ENCODE assay signal across 9 mouse cellular contexts in the genomic region with DNA sequence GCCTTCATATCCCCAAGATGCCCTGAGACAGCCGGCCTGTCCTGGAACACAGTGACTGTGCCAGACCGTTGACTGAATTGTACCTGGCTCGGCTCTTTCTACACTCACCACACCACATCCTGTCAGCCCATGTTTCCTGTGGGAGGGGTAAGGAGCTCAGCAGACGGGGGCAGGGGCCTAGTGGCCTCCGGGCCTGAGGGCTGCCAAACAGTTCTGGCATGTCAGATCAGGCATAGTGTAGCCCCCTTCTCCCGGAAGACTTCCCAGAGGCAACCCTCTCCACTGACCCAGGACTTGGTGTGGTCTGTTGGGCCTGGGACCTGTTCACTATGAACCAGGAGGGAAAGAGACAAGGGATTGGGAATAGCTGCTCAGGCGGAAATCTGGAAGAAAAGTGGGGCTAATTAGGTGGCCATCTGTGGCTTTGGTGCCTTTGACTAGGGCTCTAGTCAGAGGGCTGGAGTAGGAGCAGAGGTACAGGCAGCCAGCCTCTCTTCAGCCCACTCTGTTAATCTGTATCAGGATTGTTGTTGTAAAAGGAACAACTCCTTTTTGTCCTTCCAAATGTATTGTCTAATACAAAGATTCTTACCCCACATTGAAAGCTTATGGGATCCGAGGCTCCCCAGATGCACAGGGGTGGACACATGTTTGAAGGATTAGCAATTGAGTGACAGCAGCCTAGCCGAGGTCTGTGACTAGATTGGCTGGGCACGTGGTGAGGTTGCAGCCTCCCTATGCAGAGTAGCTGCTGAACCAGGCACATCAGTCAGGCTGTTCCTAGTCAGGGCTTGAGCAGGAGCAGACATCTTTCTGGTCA. TPM values are rescaled to one million over a fixed set of nuclear protein-coding genes. Genes with fewer than 3 reads are reported as not detected.
DNase-seq lines count a peak whose midpoint lies in the region; ATAC-seq and TF ChIP-seq lines count a peak whose summit lies in the region.
"Had no signal": no experiment of that assay in that cellular context is flagged by ENCODE, and none has a peak within 500 bp of the region (broad histone marks: within the 10 kb centered on the region; RNA-seq: fewer than 3 reads in every experiment).

No protein-coding gene starts in this region.

- intact Hi-C loops in left cerebral cortex, postnatal 14 days (cut with DNase I) = no loop called here

- no peak overlapping the region for H3K4me2 ChIP-seq in lung, postnatal 0 days (replicated peaks; ENCODE audit: low read depth, low read length)
- H3K4me2 ChIP-seq in embryonic facial prominence, embryonic 14.5 days (ENCODE audit: low read depth, low read length) = no peak overlapping the region

- peak; percentile 7 to 27 for DNase-seq in lung, adult 18-20 months
- no peak for DNase-seq in lung, postnatal 0 days (ENCODE audit: low spot score)
- DNase-seq in embryonic facial prominence, embryonic 14.5 days (ENCODE audit: low spot score) = no peak
- DNase-seq in thymus, adult 2 months = peak; percentile 85
- no peak for DNase-seq in left cerebral cortex, postnatal 14 days (ENCODE audit: low spot score in 2 of 2)
- no peak for DNase-seq in left cerebral cortex, adult 9 months (ENCODE audit: low spot score in 2 of 2)
- no peak for DNase-seq in kidney, postnatal 14 days

- no peak overlapping the region for H3K4me3 ChIP-seq in lung, postnatal 0 days (ENCODE audit: low read depth, low read length)
- H3K4me3 ChIP-seq in embryonic facial prominence, embryonic 14.5 days (ENCODE audit: low read depth, low read length) = no peak overlapping the region
- H3K4me3 ChIP-seq in thymus, adult 2 months (ENCODE audit: control insufficient read depth, insufficient read depth, low read length) = peak overlapping the region; percentile 43

- TF ChIP-seq EP300 in lung, postnatal 0 days (IDR thresholded peaks at IDR 0.05) = no peak

- no peak for ATAC-seq in lung, postnatal 0 days
- ATAC-seq in embryonic facial prominence, embryonic 14.5 days (ENCODE audit: low read depth) = peak; percentile 32; the same call in 1 of the 2 replicates
- ATAC-seq in megakaryocyte progenitor cell, adult 5-6 weeks (replicated peaks; ENCODE audit: poor library complexity) = peak; percentile 72

- no peak overlapping the region for H3K27ac ChIP-seq in lung, postnatal 0 days (ENCODE audit: low read length)
- H3K27ac ChIP-seq in embryonic facial prominence, embryonic 14.5 days (replicated peaks; ENCODE audit: low read depth, low read length) = no peak overlapping the region
- peak overlapping the region; percentile 88 for H3K27ac ChIP-seq in thymus, adult 2 months (ENCODE audit: control insufficient read depth, insufficient read depth, low read length)

- no peak for TF ChIP-seq CTCF in lung, postnatal 0 days (IDR thresholded peaks at IDR 0.05)
- 0 out of 2 replicates have a peak, but pooled peaks have one; percentile 36 for TF ChIP-seq CTCF in thymus, adult 2 months (IDR thresholded peaks at IDR 0.05; ENCODE audit: borderline replicate concordance, control insufficient read depth, extremely low read depth, insufficient read depth, low read length, poor library complexity)

- no peaks in the 10 kb centered on the region for H3K27me3 ChIP-seq in lung, postnatal 0 days (replicated peaks; ENCODE audit: insufficient read depth, low read length)
- H3K27me3 ChIP-seq in embryonic facial prominence, embryonic 14.5 days (replicated peaks; ENCODE audit: control insufficient read depth, insufficient read depth, low read length) = no peaks in the 10 kb centered on the region
- H3K27me3 ChIP-seq in thymus, adult 2 months (ENCODE audit: control insufficient read depth, insufficient read depth, low read length) = no peaks in the 10 kb centered on the region

- no peaks in the 10 kb centered on the region for H3K9me3 ChIP-seq in lung, postnatal 0 days (ENCODE audit: low read length)
- no peaks in the 10 kb centered on the region for H3K9me3 ChIP-seq in embryonic facial prominence, embryonic 14.5 days (ENCODE audit: control insufficient read depth, low read length)

- H3K9ac ChIP-seq in lung, postnatal 0 days (replicated peaks; ENCODE audit: low read depth) = no peak overlapping the region
- H3K9ac ChIP-seq in embryonic facial prominence, embryonic 14.5 days (ENCODE audit: low read depth, low read length) = no peak overlapping the region

- TF ChIP-seq POLR2A in thymus, adult 2 months (IDR thresholded peaks at IDR 0.05; ENCODE audit: control insufficient read depth, extremely low read depth, insufficient read depth, low read length, poor library complexity) = peak; percentile 84

- no peaks in the 10 kb centered on the region for H3K36me3 ChIP-seq in lung, postnatal 0 days (ENCODE audit: insufficient read depth, low read length)
- no peaks in the 10 kb centered on the region for H3K36me3 ChIP-seq in embryonic facial prominence, embryonic 14.5 days (ENCODE audit: control insufficient read depth, insufficient read depth, low read length)
- H3K36me3 ChIP-seq in thymus, adult 2 months (ENCODE audit: control insufficient read depth, insufficient read depth, low read length) = no peaks in the 10 kb centered on the region

- H3K4me1 ChIP-seq in lung, postnatal 0 days (ENCODE audit: insufficient read depth, low read depth, low read length) = no peaks in the 10 kb centered on the region
- H3K4me1 ChIP-seq in embryonic facial prominence, embryonic 14.5 days (ENCODE audit: control insufficient read depth, insufficient read depth, low read length) = peaks cover 13% of the 10 kb centered on the region; the same call in 1 of the 2 replicates
- H3K4me1 ChIP-seq in thymus, adult 2 months (replicated peaks; ENCODE audit: control insufficient read depth, insufficient read depth, low read length) = peaks cover 52% of the 10 kb centered on the region

- WGBS in lung, postnatal 0 days = 44% methylated on average over 10 of the region's 10 CpGs
- WGBS in embryonic facial prominence, embryonic 14.5 days = 39% methylated on average over 10 of the region's 10 CpGs
- WGBS in thymus, adult 2 months = 11% methylated on average over 10 of the region's 10 CpGs

RNA-seq across cellular contexts. Expression of a gene that starts 3.8 kb away (rescaled TPM):
- 5.8 and 6.1 TPM in 2 replicates for polyA plus RNA-seq in lung, postnatal 0 days (2015; fragmentation: Nextera tagmentation; extraction: Ambion mirVana)
- 156 and 191 TPM in 2 replicates for polyA plus RNA-seq in embryonic facial prominence, embryonic 14.5 days (2014; fragmentation: Nextera tagmentation; extraction: Ambion mirVana)
- total RNA-seq in megakaryocyte progenitor cell, adult 5-6 weeks (2015) = 0.42 TPM in 1 of 2 replicates, not detected in the other
- total RNA-seq in megakaryocyte progenitor cell, adult 5-6 weeks (2017) = not detected in 2 replicates
- polyA plus RNA-seq in thymus, adult 2 months (2012; rRNA removed) = 4.4 and 13.8 TPM in 2 replicates
- total RNA-seq in left cerebral cortex, postnatal 14 days (2021) = 1,000 to 10,000 TPM; 1,462 to 1,765 TPM

RNA-seq across cellular contexts. Expression of a gene that starts 5.1 kb away (rescaled TPM):
- 67.4 and 68.9 TPM in 2 replicates for polyA plus RNA-seq in lung, postnatal 0 days (2015; fragmentation: Nextera tagmentation; extraction: Ambion mirVana)
- 39.3 and 41.7 TPM in 2 replicates for polyA plus RNA-seq in embryonic facial prominence, embryonic 14.5 days (2014; fragmentation: Nextera tagmentation; extraction: Ambion mirVana)
- total RNA-seq in megakaryocyte progenitor cell, adult 5-6 weeks (2015) = 32.8 and 40.9 TPM in 2 replicates
- total RNA-seq in megakaryocyte progenitor cell, adult 5-6 weeks (2017) = 15.3 and 21.3 TPM in 2 replicates
- 165 and 192 TPM in 2 replicates for polyA plus RNA-seq in thymus, adult 2 months (2012; rRNA removed)
- total RNA-seq in left cerebral cortex, postnatal 14 days (2021) = 10 to 100 TPM; 64.1 to 66.3 TPM

RNA-seq across cellular contexts. Expression of a gene that starts 9.4 kb away (rescaled TPM):
- polyA plus RNA-seq in lung, postnatal 0 days (2015; fragmentation: Nextera tagmentation; extraction: Ambion mirVana) = 633 and 715 TPM in 2 replicates
- polyA plus RNA-seq in embryonic facial prominence, embryonic 14.5 days (2014; fragmentation: Nextera tagmentation; extraction: Ambion mirVana) = 11.2 and 22.7 TPM in 2 replicates
- total RNA-seq in megakaryocyte progenitor cell, adult 5-6 weeks (2015) = not detected in 2 replicates
- total RNA-seq in megakaryocyte progenitor cell, adult 5-6 weeks (2017) = 0.27 TPM in 1 of 2 replicates, not detected in the other
- 11.6 and 17.3 TPM in 2 replicates for polyA plus RNA-seq in thymus, adult 2 months (2012; rRNA removed)
- total RNA-seq in left cerebral cortex, postnatal 14 days (2021) = 1 to 10 TPM in 1 of 2 experiments, under 1 TPM in 1; 0.59 to 1.2 TPM

RNA-seq across cellular contexts. Expression of a gene that starts 27.7 kb away (rescaled TPM):
- polyA plus RNA-seq in lung, postnatal 0 days (2015; fragmentation: Nextera tagmentation; extraction: Ambion mirVana) = not detected in 2 replicates
- polyA plus RNA-seq in embryonic facial prominence, embryonic 14.5 days (2014; fragmentation: Nextera tagmentation; extraction: Ambion mirVana) = not detected in 2 replicates
- 0.27 TPM in 1 of 2 replicates, not detected in the other for total RNA-seq in megakaryocyte progenitor cell, adult 5-6 weeks (2015)
- not detected in 2 replicates for total RNA-seq in megakaryocyte progenitor cell, adult 5-6 weeks (2017)
- polyA plus RNA-seq in thymus, adult 2 months (2012; rRNA removed) = not detected in 2 replicates
- total RNA-seq in left cerebral cortex, postnatal 14 days (2021) = not detected
- polyA plus RNA-seq: limb, embryonic 14.5 days had no signal

RNA-seq across cellular contexts. Expression of a gene that starts 34.5 kb away (rescaled TPM):
- 39.7 and 43.4 TPM in 2 replicates for polyA plus RNA-seq in lung, postnatal 0 days (2015; fragmentation: Nextera tagmentation; extraction: Ambion mirVana)
- polyA plus RNA-seq in embryonic facial prominence, embryonic 14.5 days (2014; fragmentation: Nextera tagmentation; extraction: Ambion mirVana) = 56.9 and 73.6 TPM in 2 replicates
- 27.1 and 27.6 TPM in 2 replicates for total RNA-seq in megakaryocyte progenitor cell, adult 5-6 weeks (2015)
- 25.1 and 27.4 TPM in 2 replicates for total RNA-seq in megakaryocyte progenitor cell, adult 5-6 weeks (2017)
- 59.2 and 77.5 TPM in 2 replicates for polyA plus RNA-seq in thymus, adult 2 months (2012; rRNA removed)
- 100 to 1,000 TPM; 141 to 142 TPM for total RNA-seq in left cerebral cortex, postnatal 14 days (2021)

Comparison
In these comparisons a context has a peak if more than half of its experiments do, and no peak if none do; other contexts are left out.
1. DNase-seq: peak in lung, adult 18-20 months (2 of 2) and thymus, adult 2 months (single experiment); none in lung, postnatal 0 days (single experiment), embryonic facial prominence, embryonic 14.5 days (single experiment), left cerebral cortex, postnatal 14 days (0 of 2), left cerebral cortex, adult 9 months (0 of 2) and kidney, postnatal 14 days (single experiment).
2. RNA of a gene that starts 3.8 kb away (polyA plus RNA-seq): 156 to 191 TPM in embryonic facial prominence, embryonic 14.5 days; 4.4 to 13.8 TPM in thymus, adult 2 months and 5.8 to 6.1 TPM in lung, postnatal 0 days; every median in the first group is over 10 times any median in the second.
3. RNA of a gene that starts 9.4 kb away (polyA plus RNA-seq): 633 to 715 TPM in lung, postnatal 0 days; 11.2 to 22.7 TPM in embryonic facial prominence, embryonic 14.5 days and 11.6 to 17.3 TPM in thymus, adult 2 months; every median in the first group is over 10 times any median in the second.